Mouse (Mus musculus) cerebellum, adult 11-12 months (tissue): ENCODE data around the gene Gm45713.

ENCODE experiments used
- DNase-seq: peaks from one replicate; pipeline ENCODE4 v3.0.0; 2022

The Gm45713 gene

GRCm38 (mm10) chr7:45092828-45093515 lies 43.1 kb downstream of the Gm45713 start:
- no peak for DNase-seq

DNA sequence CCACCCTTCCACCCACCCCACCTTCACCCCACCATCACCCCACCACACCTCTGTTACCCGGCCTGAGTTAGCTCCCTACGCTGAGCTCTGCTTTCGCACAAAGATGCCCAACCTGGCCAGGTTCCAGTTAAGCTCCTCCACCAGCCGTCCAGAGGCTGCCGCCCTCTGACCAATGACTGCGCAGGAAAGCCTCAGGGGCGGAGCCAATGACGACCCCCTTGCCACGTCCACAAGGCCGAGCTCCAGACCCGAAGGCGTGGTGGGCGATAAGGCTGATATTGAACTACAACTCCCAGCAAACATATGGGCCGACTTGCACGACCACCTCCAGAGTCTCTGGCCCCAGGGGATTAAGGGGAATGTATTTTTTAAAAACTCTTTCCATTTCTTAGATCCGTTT lies 44.0 kb downstream of the Gm45713 start, which contains the start of gene Rcn3:
TSS of gene Rcn3 (minus strand) at position 174 of the 400 bp plus-strand sequence.
- no peak for DNase-seq

GRCm38 (mm10) chr7:45091001-45091990 lies 44.7 kb downstream of the Gm45713 start:
- no peak for DNase-seq

- no peak for DNase-seq
Measured at GRCm38 (mm10) chr7:45090251-45090977, 45.6 kb downstream of the Gm45713 start.

- DNase-seq = no peak
Measured at GRCm38 (mm10) chr7:45088597-45088996, 47.4 kb downstream of the Gm45713 start.

DNA sequence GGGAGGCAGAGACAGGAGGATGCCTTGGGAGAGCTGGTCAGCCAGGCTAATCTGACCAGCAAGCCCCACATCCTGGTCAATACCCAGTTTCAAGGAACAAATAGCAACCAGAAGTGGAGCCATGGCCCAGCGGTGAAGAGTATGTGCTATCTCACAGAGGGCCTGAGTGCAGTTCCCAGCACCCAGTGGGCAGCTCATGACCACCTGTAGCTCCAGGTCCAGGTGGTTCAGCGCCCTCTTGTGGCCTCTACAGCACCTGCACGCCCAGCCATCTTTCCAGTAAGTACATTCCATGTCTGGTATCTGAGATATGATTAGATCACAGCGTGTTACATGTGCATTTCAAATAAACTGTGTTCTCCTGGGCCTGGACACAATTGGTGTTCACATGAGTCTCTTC lies 49.9 kb downstream of the Gm45713 start:
- DNase-seq = no peak

DNA sequence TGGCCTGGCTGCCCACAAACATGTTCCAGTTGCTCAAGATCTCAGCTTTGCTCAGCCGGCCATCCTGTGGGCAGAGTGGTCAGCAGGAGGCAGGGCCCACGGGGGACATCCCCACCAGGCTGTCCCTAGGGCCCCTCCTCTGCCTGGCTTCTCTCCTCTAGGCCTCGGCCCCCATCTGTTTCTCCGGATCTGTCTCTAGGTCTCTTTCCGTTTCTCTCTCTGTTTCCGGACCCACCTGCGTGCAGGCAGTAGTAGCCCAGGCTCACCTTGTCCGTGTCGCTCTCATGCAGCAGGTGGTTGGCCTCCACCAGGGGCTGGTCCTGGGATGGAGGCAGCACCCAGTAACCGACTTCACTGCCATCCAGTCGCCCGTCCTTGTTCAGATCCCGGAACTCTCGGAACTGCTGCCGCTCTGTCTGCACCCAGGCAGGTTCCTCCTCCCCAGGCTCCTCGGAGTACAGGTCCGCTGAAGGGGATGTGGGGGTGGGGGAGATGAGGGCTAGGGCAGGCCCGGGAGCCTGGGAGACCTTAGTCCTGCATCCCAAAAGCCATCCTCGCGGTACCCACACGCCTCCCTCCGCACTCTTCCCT lies 52.6 kb downstream of the Gm45713 start:
- DNase-seq = no peak

- DNase-seq = no peak
Measured at GRCm38 (mm10) chr7:45082401-45083299, 53.4 kb downstream of the Gm45713 start.

DNA sequence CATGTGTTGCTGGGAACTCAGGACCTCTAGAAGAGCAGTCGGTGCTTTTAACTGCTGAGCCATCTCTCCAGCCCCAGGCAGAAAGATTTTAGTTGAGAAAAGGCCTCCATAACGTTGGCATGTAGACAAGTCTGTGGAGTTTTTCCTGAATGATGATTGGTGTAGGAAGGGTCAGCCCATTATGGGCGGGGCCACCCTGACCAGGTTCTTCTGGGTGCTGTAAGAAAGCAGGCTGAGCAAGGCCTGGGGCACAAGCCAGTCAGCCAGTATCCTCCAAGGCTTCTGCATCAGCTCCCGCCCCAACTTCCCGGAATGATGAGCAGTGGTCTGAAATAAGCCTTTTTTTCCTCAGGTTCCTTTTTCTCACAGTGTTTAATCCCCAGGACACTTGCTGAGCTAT lies 55.0 kb downstream of the Gm45713 start:
- no peak for DNase-seq

- peak; percentile 75 for DNase-seq
Measured at GRCm38 (mm10) chr7:45079856-45080255, 56.2 kb downstream of the Gm45713 start.

DNA sequence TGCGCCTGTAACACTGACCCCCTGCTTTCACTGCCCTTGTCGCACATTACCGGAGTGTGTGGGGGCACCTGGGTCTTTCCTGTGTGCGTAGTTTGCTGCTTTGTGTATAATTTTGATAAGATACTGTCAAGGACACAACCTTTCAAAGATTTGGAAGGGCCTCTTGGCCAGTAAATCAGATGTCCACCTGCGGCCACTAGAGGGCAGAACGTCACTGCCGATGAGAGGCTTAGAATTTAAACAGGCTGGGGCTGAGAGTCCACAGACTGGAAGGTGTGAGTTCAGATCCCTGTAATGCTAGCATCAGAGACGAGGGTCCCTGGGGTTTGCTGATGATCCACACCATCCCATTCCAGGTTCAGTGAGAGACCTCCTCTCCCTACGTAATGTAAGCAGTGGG lies 57.5 kb downstream of the Gm45713 start:
- peak; percentile 53 for DNase-seq

DNA sequence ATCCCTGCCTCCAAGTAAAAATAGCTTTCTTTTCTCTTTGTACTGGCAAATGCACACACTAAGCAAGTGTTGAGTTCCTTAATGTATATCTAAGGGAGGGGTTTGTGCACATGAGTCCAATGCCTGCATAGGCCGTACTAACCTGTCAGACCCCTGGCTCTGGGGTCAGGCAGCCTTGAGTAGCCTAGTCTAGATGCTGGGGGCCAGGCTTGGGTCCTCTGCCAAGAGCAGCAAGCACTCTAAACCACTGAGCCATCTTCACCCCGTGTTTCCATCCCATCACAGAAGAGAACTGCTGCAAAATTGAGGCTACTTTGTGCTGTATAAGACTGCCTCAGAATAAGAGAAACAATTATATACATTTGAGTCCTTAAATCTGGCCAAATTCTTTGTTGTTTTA lies 58.2 kb downstream of the Gm45713 start:
- DNase-seq = no peak

- peak; percentile 22 for DNase-seq
Measured at GRCm38 (mm10) chr7:45077322-45077721, 58.7 kb downstream of the Gm45713 start.

- no peak for DNase-seq
Measured at GRCm38 (mm10) chr7:45076501-45076900, 59.5 kb downstream of the Gm45713 start.
